Mouse (Mus musculus): ENCODE data around the gene Ccdc85c.
A peak's percentile ranks its signal among the peaks of the same experiment; 100 is the strongest.

GRCm38 (mm10) chr12:108230821-108231794, 44.1 kb downstream of the Ccdc85c start:
- TF ChIP-seq POLR2A (IDR thresholded peaks at IDR 0.05; ENCODE audit: borderline replicate concordance, insufficient read depth, low read length) (no peak), CTCF (IDR thresholded peaks at IDR 0.05; ENCODE audit: borderline replicate concordance, insufficient read depth, low read depth, low read length) (peak; percentile 49; the same call in 1 of the 2 replicates)

Data from cerebellum, adult 2 months (tissue).